Mouse (Mus musculus) mouse trophoblast stem cell (cell line): ENCODE measurements around the gene Mrpl53.

Experiments used
- in situ Hi-C, 2 experiments: fragments of 300-500 bp; cut with MseI, MboI; formaldehyde crosslinking; loops; 2 replicates in 1 of 2; 3 replicates in 1 of 2; pipeline ENCODE4 v1.15.1; 2025

Gene Mrpl53

DNA sequence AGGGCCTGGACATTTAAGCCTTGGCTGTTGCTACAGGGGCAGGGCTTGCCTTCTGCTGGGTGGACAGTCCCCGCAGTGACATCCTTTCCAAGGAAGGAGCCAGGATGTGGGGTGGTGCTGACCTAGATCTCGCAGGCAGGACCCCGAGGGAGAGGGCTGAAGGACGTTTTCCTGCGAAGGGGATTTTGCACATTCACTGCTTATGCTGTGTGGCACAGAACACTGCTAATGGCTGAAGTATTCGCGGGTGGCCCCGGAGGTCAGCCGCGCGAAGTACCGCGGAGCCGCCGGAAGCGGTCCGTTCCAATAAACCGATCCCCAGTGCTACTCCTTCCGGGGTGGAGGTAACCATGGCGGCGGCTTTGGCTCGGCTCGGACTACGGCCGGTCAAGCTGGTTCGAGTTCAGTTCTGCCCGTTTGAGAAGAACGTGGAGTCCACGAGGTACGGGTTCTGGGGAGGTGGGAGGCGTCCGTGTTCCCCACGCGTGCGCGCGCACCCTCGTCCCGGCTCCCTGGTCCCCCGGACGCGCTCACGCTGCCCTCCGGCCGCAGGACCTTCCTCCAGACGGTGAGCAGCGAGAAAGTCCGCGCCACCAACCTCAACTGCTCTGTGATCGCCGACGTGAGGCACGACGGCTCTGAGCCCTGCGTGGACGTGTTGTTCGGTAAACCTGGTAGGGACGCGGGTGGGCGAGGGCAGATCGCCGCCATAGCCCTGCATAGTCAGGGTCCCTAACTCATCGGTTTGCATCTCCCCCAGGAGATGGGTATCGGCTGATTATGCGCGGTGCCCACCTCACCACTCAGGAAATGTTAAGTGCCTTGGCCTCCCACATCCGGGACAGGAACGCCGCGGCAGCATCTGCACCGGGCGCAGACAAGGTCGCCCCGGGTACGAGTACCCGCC is at the start of gene Mrpl53:
TSS of gene Mrpl53 (plus strand) at position 279 of the 907 bp plus-strand sequence.
- in situ Hi-C loops, result no loop called here

DNA sequence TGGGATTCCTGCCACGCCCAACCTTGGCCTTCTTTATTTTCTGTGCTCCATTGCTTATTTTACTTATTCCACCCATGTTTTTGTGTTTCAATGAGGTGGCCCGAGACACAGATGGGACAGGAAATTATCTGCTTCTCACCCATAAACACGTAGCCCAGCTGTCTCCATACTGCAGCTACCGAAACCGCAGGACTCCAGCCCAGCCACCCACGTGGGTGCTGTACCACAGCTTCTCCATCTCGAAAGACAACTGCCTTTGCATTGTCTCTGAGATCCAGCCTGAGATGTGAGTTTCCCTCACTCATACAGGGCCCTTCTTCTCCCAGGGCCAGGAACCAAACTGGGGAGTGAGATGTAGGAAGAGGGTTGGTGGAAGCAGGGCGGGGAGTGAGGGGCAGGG is 42.8 kb upstream of the Mrpl53 start:
- in situ Hi-C loops, result no loop called here

DNA sequence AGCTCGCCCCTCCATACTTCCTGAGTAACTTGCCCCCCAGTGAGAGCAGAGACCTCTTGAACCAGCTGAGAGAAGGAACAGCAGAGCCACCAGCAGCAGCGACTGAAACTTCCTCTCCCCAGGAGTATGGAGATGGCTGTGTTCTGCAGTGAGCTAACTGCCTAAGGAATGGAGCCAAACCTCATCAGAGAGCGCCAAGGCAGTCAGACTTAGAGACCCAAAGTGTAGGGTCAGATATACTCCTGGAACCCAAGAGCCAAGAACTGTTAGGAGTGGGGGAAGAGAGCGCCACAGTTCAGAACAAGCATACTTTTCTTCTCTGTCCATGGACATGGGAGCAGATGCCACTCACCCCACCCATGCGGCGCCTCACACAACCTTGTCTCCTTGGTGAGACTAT is 42.4 kb upstream of the Mrpl53 start:
- in situ Hi-C loops, result no loop called here

DNA sequence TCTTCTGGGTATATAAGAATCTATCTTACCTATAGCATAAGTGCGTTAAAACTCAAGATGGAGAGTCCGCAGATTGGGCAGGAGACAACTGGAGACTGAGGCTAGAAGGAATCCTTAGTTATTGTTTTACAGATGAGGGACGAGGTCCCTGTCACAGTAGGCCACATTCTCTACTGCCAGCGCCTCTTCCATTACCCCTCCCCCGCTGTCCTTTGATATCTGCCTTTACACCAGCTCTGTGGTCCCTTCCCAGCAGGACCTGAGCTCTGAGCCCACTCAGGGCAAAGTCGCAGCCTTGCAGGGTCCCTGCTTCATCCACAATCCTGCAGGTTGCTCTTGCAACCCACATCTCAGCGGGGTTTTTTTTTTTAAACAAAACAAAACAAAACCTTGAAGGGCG is 40.6 kb upstream of the Mrpl53 start:
- in situ Hi-C loops, result no loop called here

DNA sequence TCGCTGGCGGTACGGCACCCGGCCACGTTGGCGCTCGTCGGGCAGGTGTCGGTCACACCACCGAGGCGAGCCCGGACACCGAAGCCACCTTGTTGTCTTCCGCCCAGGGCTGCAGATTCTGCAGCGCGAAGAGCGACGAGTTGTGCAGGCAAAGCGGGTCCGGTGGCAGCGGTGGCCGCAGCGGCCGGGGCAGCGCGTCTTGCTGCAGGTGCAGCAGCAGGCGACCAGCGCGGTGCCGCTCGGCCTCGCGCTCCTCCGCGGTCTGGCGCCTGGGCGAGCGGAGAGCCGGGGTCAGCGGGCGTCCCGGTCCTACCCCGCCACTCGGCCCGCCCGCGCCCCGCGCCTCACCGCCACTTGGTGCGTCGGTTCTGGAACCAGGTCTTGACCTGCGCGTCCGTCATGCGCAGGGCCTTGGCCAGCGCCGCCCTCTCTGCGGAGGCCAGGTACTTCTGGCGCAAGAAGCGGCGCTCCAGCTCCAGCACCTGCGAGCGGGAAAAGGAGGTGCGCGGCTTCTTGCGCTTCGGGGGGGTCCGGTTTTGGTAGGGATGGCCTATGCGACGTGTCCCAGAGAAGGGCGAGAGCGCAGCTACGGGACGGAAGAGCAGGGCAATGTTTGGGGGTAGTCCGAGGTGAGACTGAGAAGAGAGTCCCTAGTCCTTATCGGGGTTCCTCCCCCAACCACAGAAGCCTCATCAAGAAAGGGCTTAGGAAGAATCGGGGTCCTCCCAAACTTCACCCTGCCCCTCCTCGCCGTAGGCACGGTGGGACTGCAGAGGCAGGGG is 39.9 kb upstream of the Mrpl53 start:
- in situ Hi-C loops, result no loop called here

DNA sequence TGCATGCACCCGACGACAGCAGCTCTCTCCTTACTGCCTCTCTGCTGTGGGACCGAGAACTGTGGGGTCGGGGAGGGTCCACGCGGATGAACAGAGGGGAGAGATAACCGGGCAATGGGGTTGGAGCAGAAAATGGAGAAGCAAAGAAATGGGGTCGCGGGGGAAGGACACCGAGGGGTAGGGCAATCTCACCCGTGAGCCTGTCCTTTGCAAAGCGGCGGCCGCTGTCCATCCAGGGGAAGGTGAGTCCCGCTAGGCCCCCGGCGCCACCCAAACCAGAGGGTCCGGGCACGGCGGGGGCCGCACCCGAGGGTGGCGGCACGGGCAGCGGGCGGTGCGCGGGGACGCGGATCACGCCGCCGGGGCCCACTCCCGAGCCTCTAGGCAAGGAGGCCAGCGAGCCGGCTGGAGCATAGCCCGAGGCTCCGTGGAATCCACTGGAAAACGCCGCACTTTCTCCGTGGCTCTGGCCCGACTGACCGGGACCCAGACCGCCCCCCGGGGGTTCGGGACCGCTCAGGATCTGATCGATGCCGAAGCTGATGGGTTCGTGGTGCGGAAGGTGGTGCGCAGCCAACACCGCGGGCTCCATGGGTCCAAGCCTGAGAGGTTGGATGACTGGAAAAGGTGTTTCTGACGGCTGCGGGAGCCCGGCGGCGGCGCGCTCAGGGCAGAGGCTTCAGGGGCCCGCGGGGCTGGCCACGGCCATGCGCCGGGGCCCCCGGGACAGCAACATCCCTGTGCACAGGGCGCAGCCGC is 39.2 kb upstream of the Mrpl53 start:
- in situ Hi-C loops, result no loop called here

DNA sequence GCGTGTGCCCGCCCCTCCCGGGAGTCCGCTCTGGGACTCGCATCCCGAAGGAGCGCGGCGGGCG is 38.8 kb upstream of the Mrpl53 start, which contains the start of gene Tlx2:
TSS of gene Tlx2 (minus strand) at position 47 of the 64 bp plus-strand sequence.
- in situ Hi-C loops, result no loop called here

DNA sequence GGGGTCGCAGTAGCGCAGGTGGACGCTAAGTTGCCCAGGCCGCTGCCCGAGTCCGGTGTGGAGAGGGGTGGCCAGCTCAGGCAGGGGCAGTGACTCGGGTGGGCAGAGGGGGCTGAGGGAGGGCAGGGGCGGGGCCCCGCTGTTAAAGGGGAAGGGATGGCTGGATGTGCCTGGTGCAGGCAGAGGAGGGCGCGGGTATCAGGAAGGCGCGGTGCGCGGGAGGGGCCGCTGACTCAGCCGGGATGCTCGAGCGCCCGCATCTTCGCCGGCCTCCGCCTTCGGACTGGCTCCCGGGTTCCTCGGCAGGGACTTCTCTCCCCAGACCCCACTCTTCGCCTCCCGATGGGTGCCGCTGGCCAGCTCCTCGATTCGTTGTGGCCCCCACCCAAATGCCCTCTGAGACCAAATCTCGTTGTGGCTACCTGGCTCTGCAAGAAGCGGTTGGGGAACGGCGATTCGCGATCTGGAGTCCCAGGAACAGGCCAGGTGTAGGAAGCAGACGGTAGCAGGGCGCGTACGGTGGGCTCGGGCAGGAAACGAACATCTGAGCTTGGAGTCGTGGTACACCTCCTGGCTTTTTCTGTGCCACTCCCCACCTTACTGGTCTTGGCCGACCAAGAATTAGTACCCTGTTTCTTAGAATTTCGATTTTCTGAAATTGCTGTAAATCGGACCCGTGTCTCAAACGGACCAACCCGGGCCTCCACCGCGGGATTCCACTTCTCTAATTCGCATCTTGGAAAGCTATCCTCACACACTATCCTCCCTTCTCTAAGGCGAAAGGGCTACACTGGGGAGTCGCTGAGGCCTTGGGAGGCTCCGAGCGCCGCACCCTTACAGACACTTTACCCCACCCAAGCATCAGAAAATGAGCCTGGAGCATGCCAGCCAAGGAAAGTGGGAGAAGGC is 38.3 kb upstream of the Mrpl53 start:
- in situ Hi-C loops, result no loop called here

DNA sequence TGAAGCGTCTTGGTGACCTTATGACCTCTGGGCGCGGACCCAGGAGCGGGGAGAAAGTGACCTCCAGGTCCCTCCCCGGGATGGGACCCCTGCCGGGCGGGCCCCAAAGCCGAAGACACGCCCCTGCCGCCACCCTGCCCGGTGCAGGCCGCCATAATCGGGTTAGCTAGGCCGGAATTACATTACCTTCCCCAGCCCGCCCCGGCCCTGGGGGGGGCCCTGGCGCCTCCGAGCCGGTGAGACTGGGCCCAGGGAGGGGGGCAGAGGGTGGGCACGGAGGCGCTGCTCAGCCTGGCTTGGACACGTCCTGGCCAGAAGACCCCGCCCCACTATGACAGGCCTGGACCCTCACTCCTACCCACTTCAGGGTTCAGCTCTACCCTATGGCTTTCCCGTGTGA is 37.6 kb upstream of the Mrpl53 start:
- in situ Hi-C loops, result no loop called here

DNA sequence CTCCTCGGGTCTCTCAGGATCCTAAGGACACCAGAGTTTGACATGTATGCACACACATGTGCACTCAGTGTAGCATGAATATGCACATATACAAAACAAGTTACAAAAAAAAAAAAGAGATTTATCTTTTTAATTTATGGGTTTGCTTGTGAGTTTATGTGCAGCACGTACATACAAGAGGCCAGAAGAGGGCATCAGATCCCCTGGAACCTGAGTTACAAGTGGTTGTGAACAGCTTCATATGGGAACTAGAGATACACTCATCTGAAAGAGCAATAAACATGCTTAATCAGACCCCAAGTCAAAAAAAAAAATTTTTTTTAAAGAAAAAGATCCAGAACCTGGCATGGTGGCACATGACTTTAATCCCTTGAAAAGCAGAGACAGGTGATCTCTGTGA is 33.9 kb upstream of the Mrpl53 start:
- in situ Hi-C loops, result loop anchor here in 1 of 2 experiments (25.0 kb wide), 1 partner anchor 88 kb away; no protein-coding TSS in a partner anchor

DNA sequence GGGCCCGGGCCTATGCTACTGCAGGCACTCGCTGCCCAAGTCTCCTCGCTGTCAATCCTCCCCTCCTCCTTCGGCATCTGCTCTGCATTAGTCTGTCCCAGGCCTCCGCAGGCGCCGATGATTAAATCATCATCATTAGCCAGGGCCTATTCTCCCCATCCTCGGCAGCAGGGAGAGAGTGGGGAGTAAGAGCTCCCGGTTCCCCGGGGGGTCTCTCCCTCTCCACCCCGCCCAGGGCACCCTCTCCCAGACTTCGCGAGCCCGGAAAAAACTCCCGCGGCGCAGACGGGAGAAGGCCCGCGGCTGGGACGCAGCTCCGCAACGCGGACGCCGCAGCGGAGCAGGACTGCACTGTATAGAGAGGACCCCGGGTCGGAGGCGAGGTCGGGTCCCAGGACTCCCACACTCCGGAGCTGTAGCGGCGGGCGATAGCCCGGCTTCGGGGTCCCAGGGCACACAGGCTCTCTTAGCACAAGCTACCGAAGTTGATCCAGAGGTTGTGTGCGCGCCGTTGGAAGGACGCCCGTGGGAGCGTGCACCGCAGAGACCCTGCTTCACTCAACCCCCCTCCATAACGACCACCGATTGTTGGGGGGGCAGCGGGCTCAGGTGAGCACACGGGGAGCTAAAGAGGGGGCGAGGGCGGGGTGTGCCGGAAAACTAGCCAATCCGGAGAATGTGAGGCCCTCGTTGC is 31.1 kb upstream of the Mrpl53 start, which contains the start of gene Pcgf1:
TSS of gene Pcgf1 (plus strand) at position 240 of the 694 bp plus-strand sequence.
- in situ Hi-C loops, result loop anchor here in 1 of 2 experiments (25.0 kb wide), 1 partner anchor 90 kb away; no protein-coding TSS in a partner anchor

DNA sequence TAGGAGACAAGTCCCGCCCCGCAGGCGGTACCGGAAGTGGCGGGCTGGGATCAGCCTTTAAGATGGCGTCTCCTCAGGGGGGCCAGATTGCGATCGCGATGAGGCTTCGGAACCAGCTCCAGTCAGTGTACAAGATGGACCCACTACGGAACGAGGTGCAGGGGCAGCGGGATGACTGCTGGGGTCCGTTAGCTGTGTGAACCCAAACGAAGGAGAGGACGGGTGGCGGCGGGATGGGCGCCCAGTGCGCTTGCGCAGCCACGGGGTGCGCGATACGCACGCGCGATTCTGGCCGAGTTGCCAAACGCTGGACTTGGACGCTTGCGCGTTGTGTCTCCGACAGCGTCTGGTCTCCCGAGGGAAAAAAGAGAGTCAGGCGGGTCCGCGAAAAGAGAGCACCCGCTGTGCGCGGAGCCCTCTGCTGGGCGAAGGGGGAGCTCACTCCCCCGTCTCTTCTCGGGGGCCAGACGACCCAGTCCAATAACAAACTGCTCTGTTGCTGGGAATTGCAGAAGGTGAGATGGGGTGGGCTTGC is 30.4 kb upstream of the Mrpl53 start:
- in situ Hi-C loops, result loop anchor here in 1 of 2 experiments (25.0 kb wide), 1 partner anchor 91 kb away; no protein-coding TSS in a partner anchor

DNA sequence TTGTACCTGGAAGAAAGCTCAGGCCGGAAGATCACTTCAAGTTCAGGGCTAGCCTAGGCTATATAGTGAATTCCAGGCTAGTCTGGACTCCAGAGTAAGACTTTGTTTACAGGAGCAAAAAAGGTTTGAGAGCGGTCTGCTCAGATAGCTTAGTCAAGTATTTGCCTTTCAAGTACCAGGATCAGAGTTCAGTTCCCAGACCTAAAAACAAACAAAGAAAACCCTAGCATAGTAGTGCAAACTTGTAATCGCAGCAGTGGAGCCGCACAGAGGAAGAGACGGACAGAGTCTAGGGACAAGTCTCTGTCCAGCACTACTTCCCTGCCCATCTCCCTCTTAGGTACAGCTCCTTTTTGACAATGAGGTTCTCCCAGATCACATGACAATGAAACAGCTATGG is 28.6 kb upstream of the Mrpl53 start:
- in situ Hi-C loops, result loop anchor here in 1 of 2 experiments (25.0 kb wide), 1 partner anchor 93 kb away; no protein-coding TSS in a partner anchor

DNA sequence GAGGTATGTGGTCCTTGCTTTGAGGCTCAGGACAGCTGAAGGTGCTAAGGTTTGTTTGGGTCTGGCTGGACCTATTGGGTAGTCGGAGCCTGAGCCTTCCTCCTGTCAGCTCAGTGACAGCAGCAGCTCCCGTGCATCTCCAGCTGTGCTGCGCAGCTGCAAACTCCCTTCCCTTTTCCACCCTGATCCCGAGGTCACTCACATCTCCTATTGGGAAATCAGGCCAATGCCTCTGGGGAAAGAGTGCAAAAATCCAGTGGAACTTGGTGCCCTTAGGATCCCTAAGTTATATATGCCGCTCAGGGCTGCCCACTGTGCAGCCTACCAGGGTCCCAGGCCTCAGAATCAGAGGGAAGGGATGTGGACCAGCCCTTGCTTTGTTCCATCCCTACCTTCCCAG is 25.3 kb upstream of the Mrpl53 start:
- in situ Hi-C loops, result loop anchor here in 1 of 2 experiments (25.0 kb wide), 1 partner anchor 96 kb away; no protein-coding TSS in a partner anchor

DNA sequence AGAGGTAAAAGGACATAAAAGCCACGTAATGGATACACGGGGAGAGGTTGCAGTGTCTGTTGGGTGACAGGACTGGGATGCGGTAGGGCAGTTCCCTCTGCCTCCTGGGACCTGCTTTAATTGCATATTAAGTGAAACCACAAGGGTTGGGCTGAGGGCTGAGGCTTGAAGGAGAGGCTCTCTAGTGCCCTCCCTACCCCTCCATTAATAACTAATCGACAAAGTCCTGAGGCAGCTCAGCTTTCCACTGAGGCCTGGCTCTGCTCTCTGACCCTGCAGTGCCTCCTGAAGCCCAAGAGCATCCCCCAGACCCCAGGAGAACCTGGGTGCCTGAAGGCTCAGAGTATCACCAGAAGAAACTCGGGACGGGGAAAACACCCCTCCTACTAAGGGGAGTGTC is 24.4 kb upstream of the Mrpl53 start:
- in situ Hi-C loops, result loop anchor here in 1 of 2 experiments (25.0 kb wide), 1 partner anchor 97 kb away; no protein-coding TSS in a partner anchor

DNA sequence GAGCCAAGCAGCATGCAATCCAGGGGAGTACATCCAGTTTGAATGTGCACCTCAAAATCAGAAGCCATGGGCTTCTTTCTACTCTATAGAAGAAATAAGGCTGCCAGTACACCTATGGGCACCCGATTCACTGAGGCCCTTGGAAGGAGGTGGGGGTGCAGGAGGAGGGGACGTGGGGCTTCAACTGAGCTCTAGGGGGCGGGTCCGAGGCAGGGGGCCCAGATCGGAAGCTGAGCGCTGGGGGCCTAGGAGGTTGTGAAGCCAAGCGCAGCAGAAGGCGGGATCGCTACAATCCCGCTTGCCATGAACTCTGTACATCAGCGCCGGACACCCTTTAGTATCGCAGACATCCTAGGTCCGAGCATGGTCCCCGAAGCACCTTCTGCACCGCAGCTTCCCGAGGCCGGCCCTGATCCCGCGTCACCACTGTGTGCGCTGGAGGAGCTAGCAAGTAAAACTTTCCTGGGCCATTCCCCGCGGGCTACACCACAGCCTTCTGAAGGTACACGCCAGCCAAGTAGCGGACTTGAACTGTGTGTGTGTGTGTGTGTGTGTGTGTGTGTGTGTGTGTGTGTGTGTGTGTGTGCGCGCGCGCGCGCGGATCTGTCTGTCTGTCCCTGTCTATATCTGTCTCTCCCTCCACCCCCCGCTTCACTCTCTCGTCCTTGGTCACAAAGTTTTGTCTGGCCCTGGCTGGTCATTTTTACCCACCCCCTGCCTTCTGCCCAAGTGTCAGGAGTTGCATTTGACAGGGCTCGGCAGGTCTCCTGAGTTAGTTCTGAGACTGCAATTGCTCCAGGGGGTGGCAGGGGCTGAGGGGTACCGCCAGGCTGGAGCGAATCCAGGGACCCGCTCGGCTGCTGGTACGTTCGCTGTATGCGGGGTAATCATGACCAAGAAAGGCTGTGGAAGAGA is 22.5 kb upstream of the Mrpl53 start, which contains the start of gene Lbx2:
TSS of gene Lbx2 (plus strand) at position 247 of the 915 bp plus-strand sequence.
- in situ Hi-C loops, result loop anchor here in 1 of 2 experiments (25.0 kb wide), 1 partner anchor 99 kb away; no protein-coding TSS in a partner anchor

DNA sequence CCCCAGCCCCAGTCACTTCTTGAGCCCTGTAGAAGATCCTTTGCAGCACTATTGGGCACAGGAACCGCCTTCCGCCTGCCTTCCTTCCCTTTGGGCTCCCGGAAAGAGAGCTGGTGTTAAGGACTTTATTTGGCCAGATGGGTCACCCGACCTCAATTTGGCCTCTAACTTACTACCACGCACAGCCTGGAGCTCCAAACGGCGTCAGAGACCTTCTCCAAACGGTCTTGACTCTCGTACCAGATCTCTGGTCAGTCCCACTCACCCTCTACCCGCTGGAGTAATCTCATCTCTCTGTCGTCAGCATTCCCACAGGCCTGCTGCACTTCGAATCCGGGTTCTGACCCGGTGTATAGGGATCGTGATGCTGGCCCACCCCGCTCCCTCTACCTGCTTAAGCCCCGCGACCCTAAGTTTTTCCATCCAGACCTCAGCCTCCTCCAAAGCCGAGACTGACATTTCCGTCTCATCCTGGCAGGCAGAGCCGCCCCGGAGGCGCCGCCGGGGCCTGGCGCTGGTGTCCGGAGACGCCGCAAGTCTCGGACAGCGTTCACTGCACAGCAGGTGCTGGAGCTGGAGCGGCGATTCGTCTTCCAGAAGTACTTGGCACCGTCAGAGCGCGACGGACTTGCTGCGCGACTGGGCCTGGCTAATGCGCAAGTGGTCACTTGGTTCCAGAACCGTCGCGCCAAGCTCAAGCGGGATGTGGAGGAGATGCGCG is 21.5 kb upstream of the Mrpl53 start:
- in situ Hi-C loops, result loop anchor here in 1 of 2 experiments (25.0 kb wide), 1 partner anchor 100 kb away; no protein-coding TSS in a partner anchor

DNA sequence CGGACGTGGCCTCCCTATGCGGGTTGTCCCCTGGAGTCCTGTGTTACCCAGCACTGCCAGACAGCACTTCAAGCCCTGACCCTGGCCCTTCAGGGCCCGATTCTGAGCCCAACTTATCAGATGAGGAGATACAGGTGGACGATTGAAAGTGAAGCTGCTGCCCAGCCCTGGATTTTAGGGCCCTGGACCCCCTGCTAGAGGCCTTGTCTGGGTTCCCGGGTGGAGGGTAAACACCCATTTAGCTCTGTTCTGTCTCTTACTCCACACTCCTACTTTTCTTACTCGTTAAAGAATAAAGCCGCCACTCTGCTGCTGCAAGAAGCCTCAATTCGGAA is 20.9 kb upstream of the Mrpl53 start:
- in situ Hi-C loops, result loop anchor here in 1 of 2 experiments (25.0 kb wide), 1 partner anchor 101 kb away; no protein-coding TSS in a partner anchor
